Mouse (Mus musculus): Measurements from ENCODE around the gene Fam240a. TPM values are rescaled to one million over a fixed set of nuclear protein-coding genes. Genes with fewer than 3 reads are reported as not detected.

Gene Fam240a
- total and polyA plus RNA-seq, 3 experiments: not detected

GRCm38 (mm10) chr9:110933850-110934437 is 17.3 kb upstream of the Fam240a start:
- no peak for TF ChIP-seq CTCF (IDR thresholded peaks at IDR 0.05 in 2 of 3, conservative IDR thresholded peaks at IDR 0.05 in 1 of 3; ENCODE audit: control insufficient read depth in 1 of 3, insufficient read depth in 1 of 3, low read depth in 2 of 3, low read length in 3 of 3, poor library complexity in 1 of 3, severe bottlenecking in 1 of 3)
- TF ChIP-seq ZKSCAN1 (IDR thresholded peaks at IDR 0.05; ENCODE audit: low read depth, low read length): no peak
- TF ChIP-seq CHD2 (IDR thresholded peaks at IDR 0.05; ENCODE audit: low read length): no peak
- TF ChIP-seq ETS1 (IDR thresholded peaks at IDR 0.05; ENCODE audit: low read depth, low read length): no peak
- no peak for TF ChIP-seq MEF2A (IDR thresholded peaks at IDR 0.05; ENCODE audit: extremely low read depth, insufficient replicate concordance, low read depth, low read length, poor library complexity, severe bottlenecking)
- TF ChIP-seq ELF1 (IDR thresholded peaks at IDR 0.05; ENCODE audit: low read depth, low read length): no peak
- no peak for TF ChIP-seq MAX (IDR thresholded peaks at IDR 0.05; ENCODE audit: low read length)
- TF ChIP-seq RAD21 (IDR thresholded peaks at IDR 0.05; ENCODE audit: low read depth, low read length): no peak
- TF ChIP-seq NRF1 (IDR thresholded peaks at IDR 0.05; ENCODE audit: insufficient read depth, low read depth, low read length, poor library complexity, severe bottlenecking): no peak
- TF ChIP-seq USF2 (IDR thresholded peaks at IDR 0.05; ENCODE audit: borderline replicate concordance in 1 of 2, insufficient read depth in 1 of 2, low read depth in 1 of 2, low read length in 2 of 2): no peak
- no peak for TF ChIP-seq USF1 (IDR thresholded peaks at IDR 0.05; ENCODE audit: low read depth, low read length)
- no peak for TF ChIP-seq MYC (IDR thresholded peaks at IDR 0.05; ENCODE audit: low read depth, low read length)
- TF ChIP-seq TCF12 (IDR thresholded peaks at IDR 0.05; ENCODE audit: low read depth, low read length): no peak

DNA sequence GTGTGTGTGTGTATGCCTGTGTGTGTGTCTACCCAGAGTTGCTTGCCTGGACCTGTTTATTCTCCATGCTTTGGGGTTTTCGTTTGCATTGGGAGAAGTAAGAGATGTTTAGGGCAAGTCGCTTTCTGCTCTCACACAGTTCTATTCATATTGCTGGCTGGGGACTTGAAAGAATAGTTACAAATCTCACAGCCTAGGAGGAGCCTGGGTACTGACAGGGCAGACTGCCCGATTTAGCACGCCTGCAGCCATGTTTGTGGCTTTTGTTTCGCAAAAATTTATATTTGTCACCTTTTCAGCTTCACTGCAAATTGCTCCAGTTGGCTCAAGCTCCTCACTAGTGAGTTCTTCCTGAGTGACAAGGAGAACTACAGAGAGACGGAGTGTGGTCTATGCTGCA is 14.9 kb upstream of the Fam240a start:
- H3K27me3 ChIP-seq (ENCODE audit: control insufficient read depth in 1 of 2, insufficient read depth in 2 of 2, low read length in 2 of 2): no peaks in the 10 kb centered on the region
- no peaks in the 10 kb centered on the region for H3K79me2 ChIP-seq (ENCODE audit: control insufficient read depth, insufficient read depth, low read length, poor library complexity)
- no peak for TF ChIP-seq CTCF (IDR thresholded peaks at IDR 0.05 in 2 of 3, conservative IDR thresholded peaks at IDR 0.05 in 1 of 3; ENCODE audit: control insufficient read depth in 1 of 3, insufficient read depth in 1 of 3, low read depth in 2 of 3, low read length in 3 of 3, poor library complexity in 1 of 3, severe bottlenecking in 1 of 3)
- TF ChIP-seq ZKSCAN1 (IDR thresholded peaks at IDR 0.05; ENCODE audit: low read depth, low read length): no peak
- TF ChIP-seq GABPA (IDR thresholded peaks at IDR 0.05; ENCODE audit: low read depth, low read length): no peak
- no peak for TF ChIP-seq ZMIZ1 (IDR thresholded peaks at IDR 0.05; ENCODE audit: low read depth, low read length)
- TF ChIP-seq NRF1 (IDR thresholded peaks at IDR 0.05; ENCODE audit: insufficient read depth, low read depth, low read length, poor library complexity, severe bottlenecking): no peak
- no peak for TF ChIP-seq ZC3H11A (IDR thresholded peaks at IDR 0.05; ENCODE audit: low read depth, low read length)
- TF ChIP-seq POLR2AphosphoS2 (IDR thresholded peaks at IDR 0.05; ENCODE audit: low read length): no peak
- no peak for TF ChIP-seq TAL1 (IDR thresholded peaks at IDR 0.05; ENCODE audit: low read length)
- no peak for TF ChIP-seq TCF12 (IDR thresholded peaks at IDR 0.05; ENCODE audit: low read depth, low read length)
- TF ChIP-seq GATA1 (IDR thresholded peaks at IDR 0.05; ENCODE audit: low read depth, low read length): no peak
- no peaks in the 10 kb centered on the region for H3K9me3 ChIP-seq (replicated peaks; ENCODE audit: insufficient read depth, low read length)
- H3K9ac ChIP-seq (ENCODE audit: control insufficient read depth, low read depth, low read length, poor library complexity, severe bottlenecking): no peak overlapping the region
- H3K4me1 ChIP-seq (ENCODE audit: control insufficient read depth in 1 of 2, insufficient read depth in 2 of 2, low read length in 2 of 2): no peaks in the 10 kb centered on the region
- no peak overlapping the region for H3K27ac ChIP-seq (ENCODE audit: control insufficient read depth, low read depth, low read length)
- DNase-seq (ENCODE audit: low read depth, low spot score): no peak
- H3K36me3 ChIP-seq (ENCODE audit: control insufficient read depth in 1 of 2, insufficient read depth in 2 of 2, low read length in 2 of 2): no peaks in the 10 kb centered on the region
- no peak overlapping the region for H3K4me3 ChIP-seq (ENCODE audit: control insufficient read depth in 1 of 2, insufficient read depth in 1 of 2, low read depth in 2 of 2, low read length in 2 of 2)

More at GRCm38 (mm10) chr9:110933850-110934437, 17.3 kb upstream of the Fam240a start:
- Histone ChIP-seq H3K4me3 (ENCODE audit: control insufficient read depth in 1 of 2, insufficient read depth in 1 of 2, low read depth in 2 of 2, low read length in 2 of 2) (no peak overlapping the region), H3K36me3 (ENCODE audit: control insufficient read depth in 1 of 2, insufficient read depth in 2 of 2, low read length in 2 of 2) (no peaks in the 10 kb centered on the region), H3K9me3 (replicated peaks; ENCODE audit: insufficient read depth, low read length) (no peaks in the 10 kb centered on the region), H3K9ac (ENCODE audit: control insufficient read depth, low read depth, low read length, poor library complexity, severe bottlenecking) (no peak overlapping the region), H3K4me1 (ENCODE audit: control insufficient read depth in 1 of 2, insufficient read depth in 2 of 2, low read length in 2 of 2) (no peaks in the 10 kb centered on the region), H3K79me2 (ENCODE audit: control insufficient read depth, insufficient read depth, low read length, poor library complexity) (no peaks in the 10 kb centered on the region), H3K27ac (ENCODE audit: control insufficient read depth, low read depth, low read length) (no peak overlapping the region), H3K27me3 (ENCODE audit: control insufficient read depth in 1 of 2, insufficient read depth in 2 of 2, low read length in 2 of 2) (no peaks in the 10 kb centered on the region)
- DNase-seq (ENCODE audit: low read depth, low spot score): no peak

All from MEL (cell line).